Mouse (Mus musculus) ES-E14 (cell line): Measurements from ENCODE around the gene Coch.

Source experiments
- CHD2 ChIP-seq: IDR thresholded peaks from 2 replicates; pipeline ENCODE4 v1.6.1; 2014; ENCODE audit warnings: mild to moderate bottlenecking, low read depth, low read length, inconsistent platforms
- HCFC1 ChIP-seq: IDR thresholded peaks from 2 replicates; pipeline ENCODE4 v1.6.1; 2012; ENCODE audit warnings: low read length, inconsistent platforms, borderline replicate concordance; ENCODE audit not compliant: insufficient read depth
- ZC3H11A ChIP-seq: IDR thresholded peaks from 2 replicates; pipeline ENCODE4 v1.6.1; 2012; ENCODE audit warnings: low read depth, mild to moderate bottlenecking, inconsistent platforms, low read length, borderline replicate concordance

GRCm38 (mm10) chr12:51594030-51594470, 909 bp downstream of the Coch start:
- TF ChIP-seq CHD2 (no peak), ZC3H11A (no peak), HCFC1 (no peak)
